Mouse (Mus musculus): ENCODE measurements at regions not wholly inside any gene's neighbourhood (a gene's known extent, or its start where the extent isn't known, plus 50 kb on each side); places are given as distances from the start of the nearest gene placed in this dataset.

DNA sequence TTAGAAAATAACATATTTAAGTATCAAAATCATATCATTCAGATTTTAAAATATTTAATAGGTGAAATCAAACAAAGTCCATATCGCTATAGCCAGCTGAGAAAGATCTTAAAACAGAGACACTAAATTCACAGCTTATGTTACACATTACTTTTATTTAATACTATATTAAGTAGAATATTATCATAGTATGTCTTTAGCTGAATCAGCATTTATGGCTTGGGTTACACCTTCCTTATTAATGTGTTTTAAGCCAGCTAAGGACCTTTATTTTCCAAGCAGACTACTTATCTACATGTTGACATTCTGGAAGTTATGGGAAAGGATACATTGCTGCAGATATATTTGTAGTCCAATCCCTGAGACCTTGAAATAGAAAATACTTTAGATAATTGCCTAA lies 684.9 kb upstream of the Adgrl4 start:
- DNase-seq: no peak

DNA sequence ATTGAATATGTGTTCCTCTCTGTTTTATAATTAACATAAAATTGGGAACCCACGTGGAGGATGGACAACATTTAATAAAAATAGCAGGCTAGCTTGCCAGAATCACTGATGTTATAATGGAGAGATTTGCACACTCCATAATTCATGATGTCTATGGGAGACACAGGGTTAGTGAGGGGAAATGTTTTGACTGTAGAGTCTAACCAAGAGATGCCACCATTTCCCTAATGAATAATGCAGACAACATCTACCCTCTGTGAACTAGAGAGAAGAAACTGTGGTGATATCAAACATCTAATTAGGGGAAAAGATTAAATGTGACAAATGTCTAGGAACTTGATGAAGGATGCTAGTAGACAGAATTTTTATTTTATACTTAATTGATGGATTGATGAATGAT lies 677.8 kb upstream of the Adgrl4 start:
- DNase-seq: no peak

DNA sequence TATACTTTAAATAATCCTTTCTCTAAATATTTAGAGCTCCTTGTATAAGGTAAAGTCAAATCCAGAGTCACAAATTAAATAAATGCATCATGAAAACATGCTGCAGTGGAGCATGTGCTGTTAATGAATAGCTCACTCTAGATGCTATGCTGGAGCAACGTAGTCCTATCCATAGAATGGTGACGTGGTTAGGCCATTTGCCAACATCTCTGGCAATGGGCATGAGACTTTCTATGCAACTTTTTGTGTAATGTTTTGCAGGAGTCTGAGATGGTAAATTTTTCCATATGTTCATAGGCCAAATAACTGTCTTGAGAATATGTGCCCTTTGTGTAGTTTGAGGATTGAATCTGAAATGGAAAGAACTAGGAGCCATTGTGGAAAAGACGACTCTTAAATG lies 653.1 kb upstream of the Adgrl4 start:
- DNase-seq: no peak

DNA sequence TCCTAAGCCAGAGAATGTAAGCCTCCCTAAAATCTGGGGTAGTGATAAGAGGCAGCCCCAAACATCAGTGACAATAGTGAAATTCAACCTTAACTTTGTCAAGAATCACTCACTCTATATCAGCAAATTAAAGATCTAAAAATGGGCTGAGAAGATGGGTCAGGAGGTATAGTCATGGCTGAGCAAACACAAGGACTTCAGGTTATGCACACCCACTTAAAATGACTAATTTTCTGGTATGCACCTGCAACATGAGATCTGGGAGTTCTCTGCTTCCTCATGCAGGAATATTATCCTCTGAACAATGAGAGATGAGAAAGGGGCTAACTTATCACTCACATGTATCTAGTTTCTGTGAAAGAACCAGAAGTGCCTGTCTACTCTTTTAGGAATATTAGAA lies 619.9 kb upstream of the Adgrl4 start:
- no peak for DNase-seq

DNA sequence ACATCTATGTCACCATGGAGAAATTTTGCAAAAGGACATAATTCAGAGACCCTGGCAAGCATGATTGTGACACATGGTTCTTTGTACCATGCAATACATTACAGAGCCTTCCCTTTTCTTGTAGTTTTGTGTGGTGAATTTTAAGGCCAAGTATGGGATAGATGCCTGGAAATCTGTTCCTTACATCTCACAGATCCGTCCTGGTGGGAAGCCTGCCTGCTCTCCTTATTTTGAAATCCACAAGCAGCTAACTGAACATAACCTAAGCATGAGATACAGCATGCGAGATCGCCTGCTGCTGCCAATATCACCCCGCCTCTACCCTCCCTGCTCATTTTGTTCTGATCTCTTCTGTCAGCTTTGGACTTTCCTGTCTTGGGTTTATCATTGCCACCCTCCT lies 618.3 kb upstream of the Adgrl4 start:
- no peak for DNase-seq

DNA sequence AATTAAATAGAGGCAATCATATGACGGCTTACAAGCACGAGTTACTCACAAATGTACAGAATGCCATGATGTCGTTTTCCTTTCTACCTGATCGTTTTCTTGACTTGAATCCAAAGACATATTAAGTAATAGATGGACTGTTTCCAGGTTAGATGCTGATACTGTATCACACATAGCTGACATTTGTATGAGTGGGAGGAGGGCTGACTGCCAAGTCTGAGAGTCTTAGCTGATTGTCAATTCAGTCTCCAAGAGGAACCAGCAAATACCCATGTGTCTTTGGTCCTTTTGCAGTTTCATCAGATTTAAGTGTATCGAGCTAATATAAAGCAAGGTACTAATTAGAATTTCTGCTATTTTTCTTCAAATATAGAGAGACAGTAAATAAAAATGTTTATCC lies 617.6 kb upstream of the Adgrl4 start:
- no peak for DNase-seq

DNA sequence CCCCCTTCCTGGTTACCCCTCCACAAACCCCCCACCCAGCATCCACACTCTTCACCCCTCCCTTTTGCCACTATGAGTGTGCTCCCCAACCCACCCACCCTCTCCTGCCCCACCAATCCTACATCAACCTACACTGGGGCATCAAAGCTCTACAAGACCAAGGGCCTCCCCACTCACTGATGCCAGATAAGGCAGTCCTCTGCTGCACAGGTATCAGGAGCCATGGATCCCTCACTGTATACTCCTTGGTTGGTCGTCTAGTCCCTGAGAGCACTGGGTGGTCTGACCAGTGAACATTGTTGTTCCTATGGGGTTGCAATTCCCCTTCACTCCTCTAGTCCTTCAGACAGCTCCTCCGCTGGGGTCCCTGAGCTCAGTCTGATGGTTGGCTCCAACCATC lies 591.7 kb upstream of the Adgrl4 start:
- DNase-seq: no peak

DNA sequence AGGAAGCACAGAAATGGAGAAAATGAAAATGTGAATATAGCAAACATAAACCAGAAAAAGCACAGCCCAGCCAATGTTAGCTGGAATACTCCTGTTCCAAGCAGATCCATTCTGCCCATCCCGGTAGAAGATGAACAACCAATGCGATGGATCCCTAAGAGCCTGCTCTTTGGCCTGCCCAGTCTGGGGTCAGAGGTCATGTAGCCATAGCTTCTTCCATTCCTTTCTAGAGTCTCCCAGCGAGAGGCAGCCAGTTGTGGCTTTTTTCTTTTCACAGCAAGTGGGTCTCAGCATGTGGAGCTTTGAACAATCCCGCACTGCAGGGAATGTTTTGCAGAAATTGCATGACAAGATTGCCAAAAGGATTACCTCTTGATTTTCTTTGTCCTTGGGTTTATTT lies 585.6 kb upstream of the Adgrl4 start:
- no peak for DNase-seq

DNA sequence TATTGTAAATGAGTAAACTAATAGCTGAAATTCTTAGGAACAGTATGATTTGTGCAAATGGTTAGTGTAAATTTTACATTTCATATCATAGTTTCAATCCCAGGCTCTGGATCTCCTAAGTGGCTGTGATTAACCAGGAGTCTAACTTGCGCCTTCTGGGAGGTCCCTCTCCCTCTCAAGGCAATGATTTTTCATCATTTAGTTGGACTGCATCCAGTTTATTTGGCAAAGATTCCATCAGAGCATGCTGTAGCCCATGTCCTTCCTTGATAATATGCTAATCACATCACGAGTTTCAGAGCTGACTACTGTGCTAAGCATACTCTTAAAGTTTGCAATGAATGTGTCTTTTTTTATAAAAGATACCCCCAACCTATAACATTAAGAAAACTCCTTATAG lies 541.0 kb upstream of the Adgrl4 start:
- DNase-seq: no peak

DNA sequence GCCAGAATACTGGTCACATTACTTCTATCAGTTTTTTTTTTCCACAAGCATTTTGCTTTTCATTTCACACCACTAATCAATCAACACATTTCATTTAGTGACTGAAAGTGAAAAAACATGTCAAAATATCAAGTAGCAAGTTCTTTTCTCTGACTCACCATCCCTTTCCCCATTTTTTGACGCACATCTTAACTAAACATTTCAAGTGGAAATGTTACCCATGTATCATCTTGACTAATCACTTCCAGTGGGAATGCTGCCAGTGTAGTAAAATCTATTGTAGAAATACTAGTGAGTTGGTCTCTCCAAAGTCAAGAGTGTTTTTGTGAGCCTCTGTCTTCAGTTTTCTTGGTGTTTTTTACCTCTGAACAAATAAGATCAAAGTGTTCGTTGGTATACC lies 527.6 kb upstream of the Adgrl4 start:
- peak; percentile 3 for DNase-seq

DNA sequence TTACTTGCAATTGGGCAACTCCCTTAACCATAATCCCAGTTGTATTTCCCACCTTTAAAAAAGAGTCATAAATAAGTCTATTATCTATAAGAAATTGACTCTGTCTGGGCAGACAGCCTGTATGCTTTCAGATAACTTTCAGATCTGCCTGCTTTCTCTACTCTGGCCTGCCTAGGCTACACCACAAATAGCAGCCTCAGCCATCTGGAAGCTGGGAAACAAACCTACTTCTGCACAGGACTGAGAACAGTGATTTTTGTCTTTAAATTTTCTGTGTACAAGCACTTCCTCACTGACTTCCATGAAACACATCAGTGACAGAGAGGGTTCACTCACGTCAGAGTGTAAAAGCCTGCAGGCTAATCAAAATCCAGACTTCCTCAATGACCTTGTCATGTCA lies 482.8 kb upstream of the Adgrl4 start:
- DNase-seq: no peak

DNA sequence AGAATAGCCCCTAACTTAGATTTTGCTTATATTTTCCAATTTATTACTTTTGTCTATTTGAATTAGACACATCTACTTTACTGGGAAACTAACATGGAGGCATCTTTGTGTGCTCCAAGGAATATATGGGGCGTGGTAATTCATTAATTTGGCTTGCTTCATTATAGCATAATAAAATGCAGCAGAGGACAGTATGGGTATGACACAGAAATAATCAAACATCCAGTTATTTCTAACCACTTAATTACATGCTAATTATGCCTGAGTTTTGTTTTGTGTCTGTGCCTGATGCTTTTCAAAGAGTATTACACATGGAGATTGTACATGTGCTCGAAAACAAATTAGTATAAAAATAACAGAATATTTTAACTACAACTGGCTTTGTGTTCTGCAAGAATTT lies 438.0 kb upstream of the Adgrl4 start:
- DNase-seq: no peak

DNA sequence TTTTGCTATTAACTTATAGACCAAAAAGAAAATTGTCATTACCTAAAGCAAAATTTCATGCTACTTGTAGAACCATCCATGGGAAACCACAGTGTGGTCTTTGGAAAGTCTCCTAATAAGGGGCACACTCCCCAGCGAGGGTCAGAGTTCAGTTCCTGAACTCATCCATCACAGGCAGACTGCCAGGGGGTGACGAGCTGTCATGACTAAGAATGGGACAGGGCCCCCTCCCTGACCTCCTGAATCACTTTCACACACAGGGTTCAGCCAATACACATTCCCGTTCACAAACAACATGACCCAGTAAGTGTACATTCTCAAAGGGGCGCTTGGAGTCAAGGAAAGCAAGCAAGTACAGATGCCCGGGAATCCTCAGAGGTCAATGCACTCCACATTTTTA lies 437.5 kb upstream of the Adgrl4 start:
- DNase-seq: peak; percentile 1

DNA sequence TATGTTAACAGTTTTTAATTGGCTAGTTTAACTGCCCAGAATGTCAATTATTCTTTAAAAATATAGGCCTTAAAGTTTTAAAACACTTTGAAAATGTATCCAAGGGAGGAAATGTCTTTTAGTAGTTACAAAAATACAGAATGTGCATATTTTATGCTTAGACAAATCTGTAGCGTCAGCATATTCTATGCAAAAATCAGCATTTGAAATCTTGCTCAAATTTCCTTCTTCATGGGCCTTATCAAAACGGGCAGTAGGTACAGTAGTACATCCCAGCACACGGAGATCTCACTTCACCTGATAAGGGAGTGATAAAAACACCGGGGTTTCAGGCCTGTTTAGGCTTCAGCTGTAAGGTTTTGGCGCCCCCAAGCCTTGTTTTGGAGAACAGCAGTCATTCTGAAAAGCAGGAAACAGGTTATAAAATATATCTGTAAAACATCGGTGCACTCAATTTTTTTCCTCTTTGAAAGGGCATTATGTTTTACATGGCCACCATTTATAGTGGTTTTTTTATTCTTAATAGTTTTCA lies 435.7 kb upstream of the Adgrl4 start:
- DNase-seq: peak; percentile 4

DNA sequence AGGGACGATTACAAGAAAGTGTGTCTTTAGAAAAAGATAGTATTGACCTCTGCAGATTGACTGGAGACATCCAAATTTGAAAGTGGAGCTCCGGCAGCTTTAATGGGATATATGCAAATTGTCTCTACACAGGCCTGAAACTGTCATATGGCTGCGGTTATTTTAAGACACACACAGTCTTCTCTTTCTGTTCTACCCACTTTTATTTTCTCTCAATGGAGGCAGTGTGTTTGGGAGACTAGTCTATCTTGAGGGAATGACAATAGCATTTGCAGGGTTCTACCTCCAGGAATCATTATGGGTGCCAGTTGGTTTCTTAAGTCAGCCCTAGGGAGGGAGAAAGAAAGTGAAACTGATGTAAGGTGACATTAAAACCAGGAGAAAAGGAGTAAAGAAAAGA lies 434.2 kb upstream of the Adgrl4 start:
- no peak for DNase-seq

DNA sequence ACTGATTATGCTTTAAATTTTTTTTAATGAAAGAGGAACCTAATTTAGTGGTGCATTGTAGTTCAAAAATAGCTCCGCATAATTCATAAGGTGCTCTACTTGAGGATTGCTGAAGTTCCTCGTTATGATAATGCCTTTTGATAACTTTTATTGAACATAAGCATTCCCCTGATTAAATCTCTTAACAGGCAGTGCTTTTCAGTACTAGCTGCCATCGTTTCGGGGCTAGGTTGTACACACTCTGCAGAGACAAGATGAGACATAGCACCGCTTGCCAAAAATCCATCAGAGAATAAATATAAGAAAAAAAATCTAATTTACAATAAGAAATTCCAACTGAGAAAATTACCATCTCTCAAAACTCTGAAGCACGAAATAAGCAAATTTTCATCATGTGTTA lies 433.7 kb upstream of the Adgrl4 start:
- no peak for DNase-seq

DNA sequence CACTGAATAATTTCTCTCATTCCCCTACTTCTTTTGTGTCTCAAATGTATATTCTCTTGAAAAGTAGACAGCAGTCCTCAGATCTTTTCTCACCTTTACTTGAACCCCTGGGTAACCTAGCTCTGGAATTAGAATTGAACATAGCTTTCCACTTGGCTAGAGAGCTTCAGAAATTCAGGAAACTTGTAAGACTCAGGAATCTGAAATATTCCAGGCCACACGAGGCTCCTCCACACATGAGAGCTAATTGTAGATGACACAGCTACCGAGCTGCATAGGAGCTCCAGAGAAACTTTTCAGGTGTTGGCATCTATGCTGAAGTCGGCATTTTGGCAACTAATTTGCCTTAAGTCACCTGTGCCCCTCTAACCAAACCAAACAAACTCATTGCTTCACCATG lies 417.7 kb upstream of the Adgrl4 start:
- no peak for DNase-seq

DNA sequence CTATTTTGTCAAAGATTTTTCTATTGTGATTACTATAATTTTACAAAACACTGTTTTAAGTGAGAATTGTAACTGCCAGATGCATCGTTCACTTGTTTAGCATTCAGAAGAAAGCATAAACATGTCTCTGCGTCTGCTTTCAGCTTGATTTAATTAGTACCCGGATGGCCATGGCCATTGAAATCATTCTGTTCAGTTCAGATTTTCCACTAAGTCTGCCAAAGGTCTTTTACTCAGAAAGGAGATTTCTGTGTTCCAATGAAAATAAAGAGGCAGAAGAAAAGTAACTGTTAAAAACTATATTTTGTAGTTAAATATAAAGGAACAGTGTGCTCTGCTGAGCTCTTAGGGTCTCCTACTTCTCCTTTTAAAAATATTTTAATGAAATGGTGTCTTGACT lies 380.2 kb upstream of the Adgrl4 start:
- DNase-seq: no peak

DNA sequence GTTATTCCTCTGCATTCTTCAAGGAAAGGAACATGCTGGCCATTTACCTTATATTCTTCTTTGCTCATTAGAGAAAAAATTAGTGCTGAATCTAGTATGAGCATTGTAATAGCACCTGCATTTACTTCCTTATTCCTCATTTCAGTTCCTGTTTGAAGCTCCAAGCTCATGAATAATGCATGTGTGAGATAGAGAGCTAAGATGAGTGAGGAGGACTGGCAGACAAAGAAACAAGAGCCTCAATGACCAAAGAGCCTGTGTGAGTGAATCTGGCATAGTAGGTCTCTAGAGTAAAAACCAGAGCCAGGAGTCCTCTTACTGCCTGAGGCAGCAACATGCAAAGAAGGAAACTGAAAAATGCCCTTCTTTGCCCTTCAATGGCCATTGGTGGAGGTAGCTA lies 365.4 kb upstream of the Adgrl4 start:
- no peak for DNase-seq

DNA sequence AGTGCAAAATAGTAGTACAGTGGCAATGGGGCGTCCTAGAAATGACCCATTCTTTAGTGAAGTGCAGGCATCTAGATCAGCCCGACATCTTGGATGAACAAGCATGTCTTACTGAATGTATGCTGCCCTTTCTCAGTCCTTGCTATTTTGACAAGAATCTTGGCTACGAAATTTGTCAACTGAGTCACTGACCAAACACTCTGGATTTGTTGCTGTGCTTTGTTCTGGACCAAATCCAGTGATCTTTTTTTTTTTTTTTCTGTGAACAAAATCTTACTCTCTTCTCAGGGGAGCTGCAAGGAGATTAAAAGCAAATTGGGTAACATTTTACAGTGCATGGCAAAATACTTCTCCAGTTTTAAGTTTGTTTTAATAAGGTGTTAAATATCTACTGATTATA lies 320.9 kb upstream of the Adgrl4 start:
- no peak for DNase-seq

DNA sequence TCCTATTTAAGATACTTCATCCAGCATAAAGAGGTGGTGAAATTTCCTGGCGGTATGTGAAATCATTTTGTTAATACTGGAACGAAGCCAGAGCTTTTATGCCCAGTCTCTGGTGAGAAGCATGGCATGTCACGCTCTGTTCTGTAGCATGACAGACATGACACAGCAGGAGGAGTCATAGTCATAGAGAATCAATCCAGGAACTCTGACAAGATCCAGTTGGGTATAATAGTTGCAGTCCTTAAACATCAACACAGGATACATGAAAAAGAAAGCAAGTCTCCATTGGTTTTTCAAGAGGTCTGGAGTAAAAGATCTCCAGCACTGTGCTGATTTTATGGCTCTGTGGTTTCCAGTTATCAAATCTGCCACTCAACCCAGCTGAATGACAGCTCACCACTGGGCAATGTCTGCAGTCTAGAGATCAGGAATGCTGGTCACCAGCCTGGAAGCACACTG lies 320.1 kb upstream of the Adgrl4 start:
- no peak for DNase-seq

DNA sequence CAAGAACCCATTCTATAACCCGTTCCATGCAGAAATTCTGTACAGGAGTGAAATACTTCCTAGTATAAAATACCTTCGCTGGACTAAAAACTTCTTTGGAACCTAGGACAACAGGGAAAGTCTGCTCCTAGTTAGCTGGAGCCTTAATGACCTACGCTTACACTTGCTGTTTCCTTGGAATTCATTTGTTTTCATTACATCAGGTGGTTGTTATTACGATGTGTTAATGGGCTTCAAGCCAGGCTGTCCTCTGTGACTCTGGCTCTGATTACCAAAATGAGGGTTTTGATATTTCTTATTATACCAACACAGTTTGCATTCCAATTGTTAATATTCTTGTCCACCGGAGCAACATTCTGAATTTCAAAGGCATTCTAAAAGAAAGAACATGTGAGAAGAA lies 313.6 kb upstream of the Adgrl4 start:
- no peak for DNase-seq

DNA sequence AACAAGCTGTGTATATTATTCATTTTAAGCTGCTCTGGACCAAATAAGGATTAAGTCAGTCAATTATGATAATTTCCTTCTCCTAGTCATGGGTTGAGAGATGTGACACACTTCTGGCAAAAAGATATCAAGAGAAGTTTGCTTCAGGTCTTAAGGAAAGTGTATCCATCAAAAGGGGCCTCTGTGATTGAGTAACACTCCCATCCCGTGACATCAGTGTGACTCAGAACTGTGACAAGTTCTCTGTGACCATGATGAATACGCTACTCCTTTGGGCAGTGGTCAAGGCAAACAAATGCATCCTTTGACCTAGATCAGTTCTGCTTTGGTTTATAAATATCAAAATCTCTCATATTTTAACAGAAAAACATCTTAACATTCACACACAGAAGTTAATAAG lies 290.8 kb upstream of the Adgrl4 start:
- DNase-seq: no peak

DNA sequence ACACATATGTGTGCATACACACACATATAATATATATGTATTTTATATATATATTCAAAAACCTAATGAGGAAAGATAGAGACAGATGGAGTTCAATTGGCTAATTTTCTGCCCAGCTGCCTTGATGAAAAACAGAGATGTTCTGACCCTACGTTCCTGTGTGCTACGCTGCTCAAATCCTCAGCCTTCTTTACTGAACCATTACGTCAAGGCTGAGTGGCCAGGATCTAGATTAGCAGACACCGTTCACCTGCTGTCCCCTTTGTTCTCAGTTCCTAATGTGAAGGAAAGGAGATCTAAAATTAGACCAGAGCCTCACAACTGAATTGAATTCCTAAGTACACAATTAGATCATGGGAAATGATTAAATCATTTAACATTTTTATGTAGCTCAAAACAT lies 284.3 kb upstream of the Adgrl4 start:
- DNase-seq: no peak

DNA sequence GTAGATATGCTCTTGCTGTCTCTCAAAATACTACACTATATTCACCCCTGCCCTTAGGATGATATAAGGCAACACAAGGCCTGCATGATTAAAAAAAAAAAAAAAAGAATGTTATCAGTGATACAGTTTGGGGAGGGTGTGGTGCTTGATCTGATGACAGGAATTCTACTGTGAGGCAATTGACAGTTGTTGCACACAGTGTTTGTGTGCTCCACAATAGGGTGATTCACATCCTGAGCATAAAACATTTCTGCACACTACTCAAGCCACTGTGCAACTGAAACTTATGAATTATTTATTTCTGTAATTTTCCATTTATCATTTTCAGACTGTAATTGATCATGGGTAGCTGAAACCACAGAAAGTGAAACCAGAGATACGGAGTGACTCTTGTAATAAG lies 277.2 kb upstream of the Adgrl4 start:
- DNase-seq: no peak

DNA sequence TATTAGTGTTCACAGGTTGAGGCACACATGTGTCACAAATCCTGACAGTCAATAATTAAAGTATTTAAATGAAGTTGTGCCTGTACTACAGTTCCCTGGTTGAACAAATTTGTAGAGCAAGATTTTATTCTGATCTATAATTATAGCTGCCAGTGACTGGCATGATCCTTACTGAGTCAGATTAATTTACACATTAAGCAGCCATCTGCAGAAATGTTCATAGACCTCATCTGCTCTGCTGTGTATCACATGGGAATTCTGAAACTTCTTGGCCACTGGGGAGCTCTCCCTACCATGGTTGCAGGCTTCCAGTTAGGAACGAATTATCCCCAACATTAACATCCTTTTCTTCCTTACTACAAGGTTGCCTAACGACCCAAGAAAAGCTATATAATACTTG lies 255.6 kb upstream of the Adgrl4 start:
- no peak for DNase-seq

Measured in kidney, adult 9 months (tissue).